Comparison of ENCODE assay signal across 24 mouse cellular contexts in the genomic region with DNA sequence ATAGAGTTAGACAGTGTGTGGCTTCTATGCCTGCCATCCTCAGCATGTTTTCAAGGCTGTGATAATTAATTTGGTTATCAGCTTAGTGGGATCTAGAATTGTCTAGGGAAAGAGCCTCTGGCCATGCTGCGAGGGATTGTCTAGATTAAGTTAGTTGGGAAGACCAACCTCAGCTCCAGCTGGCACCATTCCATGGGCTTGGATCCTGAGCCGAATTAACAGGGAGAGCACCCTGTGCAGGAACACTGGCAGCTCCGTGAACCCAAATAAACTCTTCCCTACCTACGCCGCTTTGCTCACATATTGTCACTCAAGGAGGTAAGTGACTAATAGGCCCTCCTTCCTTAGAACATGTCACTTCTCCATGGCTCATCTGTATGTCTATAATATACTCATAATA.
DNase-seq lines count a peak whose midpoint lies in the region; TF ChIP-seq lines count a peak whose summit lies in the region.
"Had no signal": no experiment of that assay in that cellular context is flagged by ENCODE, and none has a peak within 500 bp of the region (broad histone marks: within the 10 kb centered on the region; RNA-seq: fewer than 3 reads in every experiment).

No protein-coding gene starts in this region.

- no peak overlapping the region for H3K4me3 ChIP-seq in lung, adult 2 months (replicated peaks; ENCODE audit: extremely low read depth, low read depth, low read length)
- H3K4me3 ChIP-seq: embryonic facial prominence, embryonic 13.5 days; erythroblast, embryonic 14.5 days; forebrain, embryonic 13.5 days; intestine, embryonic 15.5 days; limb, embryonic 15.5 days; lung, embryonic 15.5 days; megakaryocyte, embryonic 14.5 days; midbrain, embryonic 15.5 days; neural tube, embryonic 13.5 days had no signal

- DNase-seq in gastrocnemius, postnatal 14 days, result peak; percentile 24
- DNase-seq in gastrocnemius, postnatal 36 days, result no peak
- peak; percentile 21 for DNase-seq in left cerebral cortex, postnatal 4 days
- no peak for DNase-seq in left cerebral cortex, postnatal 10 days (ENCODE audit: extremely low spot score in 1 of 2, low spot score in 2 of 2)
- DNase-seq in MN1 (ENCODE audit: low spot score) (peak; percentile 10), adipocyte (ENCODE audit: low spot score) (peak; percentile 15)
- no peak for DNase-seq in lung, adult 2 months
- DNase-seq: adrenal gland, postnatal 14 days; cerebellum, adult 9-11 months; embryo, embryonic 11 days; kidney, adult 8-10 months; kidney, postnatal 14 days; lung, postnatal 36 days; thymus, adult 18-20 months; thymus, postnatal 36 days had no signal

- intact Hi-C loops in gastrocnemius, postnatal 14 days (cut with DNase I; ENCODE audit: low total_unique reads), result no loop called here
- intact Hi-C loops in gastrocnemius, postnatal 36 days (cut with DNase I), result no loop called here
- intact Hi-C loops in left cerebral cortex, postnatal 4 days (cut with DNase I), result no loop called here
- intact Hi-C loops in left cerebral cortex, postnatal 10 days (cut with DNase I), result no loop called here

- H3K4me1 ChIP-seq in lung, adult 2 months (ENCODE audit: control insufficient read depth, insufficient read depth, low read length), result peaks cover 2% of the 10 kb centered on the region; the same call in 1 of the 2 replicates
- H3K4me1 ChIP-seq: embryonic facial prominence, embryonic 13.5 days; intestine, embryonic 15.5 days; midbrain, embryonic 15.5 days had no signal

- no peak for TF ChIP-seq POLR2A in lung, adult 2 months (IDR thresholded peaks at IDR 0.05; ENCODE audit: borderline replicate concordance, extremely low read depth, low read depth, low read length)

- no peak for TF ChIP-seq CTCF in lung, adult 2 months (IDR thresholded peaks at IDR 0.05; ENCODE audit: insufficient read depth, low read length)

- 68% methylated on average over 5 of the region's 5 CpGs for WGBS in lung, adult 2 months

Comparison
In these comparisons a context has a peak if more than half of its experiments do, and no peak if none do; other contexts are left out.
1. DNase-seq: peak in gastrocnemius, postnatal 14 days (single experiment), left cerebral cortex, postnatal 4 days (single experiment), MN1 (single experiment) and adipocyte (single experiment); none in gastrocnemius, postnatal 36 days (0 of 2), left cerebral cortex, postnatal 10 days (0 of 2) and lung, adult 2 months (single experiment).